Mouse (Mus musculus) G1E (cell line): ENCODE data around the gene Blcap. TPM values are rescaled to one million over a fixed set of nuclear protein-coding genes. Genes with fewer than 3 reads are reported as not detected.

Source experiments
- ATAC-seq: 2 replicates; pipeline ENCODE4 v1.8.0; 2016; ENCODE audit warnings: mild to moderate bottlenecking; ENCODE audit not compliant: insufficient number of reproducible peaks, poor library complexity, low FRiP score, severe bottlenecking; ENCODE audit errors: extremely low read depth
- DNase-seq: peaks from one replicate; pipeline ENCODE4 v3.0.0; 2012; ENCODE audit warnings: low spot score
- H3K27me3 ChIP-seq: 2 replicates; pipeline ENCODE4 v1.6.1; 2012; ENCODE audit warnings: mild to moderate bottlenecking, low read length, inconsistent platforms; ENCODE audit not compliant: insufficient read depth
- H3K36me3 ChIP-seq: replicated peaks from 2 replicates; pipeline ENCODE3; 2012; ENCODE audit warnings: mild to moderate bottlenecking, inconsistent platforms
- H3K4me1 ChIP-seq: 2 replicates; pipeline ENCODE4 v1.6.1; 2012; ENCODE audit warnings: low read depth, low read length, inconsistent platforms, mixed read lengths; ENCODE audit not compliant: insufficient read depth
- H3K4me3 ChIP-seq: 2 replicates; pipeline ENCODE4 v1.5.1; 2012; ENCODE audit warnings: low read depth, mild to moderate bottlenecking, inconsistent platforms, low read length, moderate library complexity, mixed read lengths
- H3K9me3 ChIP-seq: replicated peaks from 2 replicates; pipeline ENCODE4 v1.6.1; 2012; ENCODE audit warnings: inconsistent platforms
- CTCF ChIP-seq: IDR thresholded peaks from 2 replicates; pipeline ENCODE4 v1.5.1; 2012; ENCODE audit warnings: low read depth, low read length, inconsistent platforms, mixed read lengths
- GATA1 ChIP-seq: IDR thresholded peaks from 2 replicates; pipeline ENCODE4 v1.6.1; 2012; ENCODE audit warnings: borderline replicate concordance, low read length, inconsistent platforms, mixed read lengths
- GATA2 ChIP-seq: IDR thresholded peaks from 2 replicates; pipeline ENCODE4 v1.6.1; 2012; ENCODE audit warnings: low read depth, low read length, inconsistent platforms, borderline replicate concordance
- POLR2AphosphoS5 ChIP-seq: IDR thresholded peaks from 2 replicates; pipeline ENCODE4 v1.6.1; 2012; ENCODE audit warnings: low read depth, low read length, inconsistent platforms; ENCODE audit not compliant: insufficient replicate concordance
- TAL1 ChIP-seq: conservative IDR thresholded peaks from 2 replicates; pipeline ENCODE4 v1.6.1; 2012; ENCODE audit warnings: low read depth, low read length, inconsistent platforms, mixed read lengths
- polyA plus RNA-seq: library from polyadenylated mRNA; stranded (reverse); fragments of >175 nt; gene quantifications from 2 replicates; pipeline ENCODE4 v1.2.3, GENCODE M21; 2012
- total RNA-seq, 2 experiments: library from RNA; stranded (forward) in 1 of 2; stranded (reverse) in 1 of 2; fragments of 200-1000 nt in 1 of 2; fragments of >200 nt in 1 of 2; fragmentation: Nextera tagmentation in 1 of 2; gene quantifications; 2 replicates each; pipeline ENCODE4 v1.2.3; 2014 to 2017

The Blcap gene
- total RNA-seq (2014; fragmentation: Nextera tagmentation) (24.1 and 27.2 TPM in 2 replicates), total RNA-seq (2017) (22.0 and 23.3 TPM in 2 replicates), polyA plus RNA-seq (16.7 and 17.3 TPM in 2 replicates)

GRCm38 (mm10) chr2:157571224-157571832, at the start of gene Blcap:
TSS of gene Blcap (minus strand) at chr2:157571274.
- peaks cover 24% of the 10 kb centered on the region for H3K4me1 ChIP-seq
- TF ChIP-seq GATA2, result no peak
- TF ChIP-seq CTCF, result peak; percentile 69; the same call in 1 of the 2 replicates
- H3K9me3 ChIP-seq, result no peaks in the 10 kb centered on the region
- H3K36me3 ChIP-seq, result no peaks in the 10 kb centered on the region
- no peak within 1 kb of the TSS for H3K4me3 ChIP-seq
- peak; percentile 29 for DNase-seq
- no peak for ATAC-seq
- H3K27me3 ChIP-seq, result peaks cover 13% of the 10 kb centered on the region

GRCm38 (mm10) chr2:157618393-157618792, 47.3 kb upstream of the Blcap start:
- Histone ChIP-seq H3K36me3 (no peaks in the 10 kb centered on the region), H3K27me3 (peaks cover 11% of the 10 kb centered on the region), H3K4me3 (no peak overlapping the region), H3K9me3 (no peaks in the 10 kb centered on the region), H3K4me1 (peaks cover 5% of the 10 kb centered on the region)
- ATAC-seq, result no peak
- DNase-seq, result no peak
- TF ChIP-seq GATA1 (no peak), TAL1 (no peak), POLR2AphosphoS5 (no peak)

GRCm38 (mm10) chr2:157613997-157614396, 42.9 kb upstream of the Blcap start:
- H3K36me3 ChIP-seq, result no peaks in the 10 kb centered on the region
- H3K4me3 ChIP-seq, result no peak overlapping the region
- DNase-seq (no peak), ATAC-seq (no peak)
- peaks cover 17% of the 10 kb centered on the region for H3K27me3 ChIP-seq
- no peaks in the 10 kb centered on the region for H3K9me3 ChIP-seq
- peaks cover 5% of the 10 kb centered on the region for H3K4me1 ChIP-seq
- TF ChIP-seq GATA1 (no peak), POLR2AphosphoS5 (no peak), GATA2 (no peak), TAL1 (no peak), CTCF (no peak)

GRCm38 (mm10) chr2:157611735-157612134, 40.7 kb upstream of the Blcap start:
- H3K4me3 ChIP-seq, result no peak overlapping the region
- peaks cover 5% of the 10 kb centered on the region for H3K4me1 ChIP-seq
- peaks cover 8% of the 10 kb centered on the region; the same call in 1 of the 2 replicates for H3K27me3 ChIP-seq
- TF ChIP-seq GATA1 (no peak), POLR2AphosphoS5 (no peak), GATA2 (no peak), CTCF (no peak)
- H3K36me3 ChIP-seq, result no peaks in the 10 kb centered on the region
- H3K9me3 ChIP-seq, result no peaks in the 10 kb centered on the region
- no peak for ATAC-seq
- no peak for DNase-seq

- H3K36me3 ChIP-seq, result no peaks in the 10 kb centered on the region
- peaks cover 5% of the 10 kb centered on the region; the same call in 1 of the 2 replicates for H3K27me3 ChIP-seq
- H3K4me1 ChIP-seq, result no peaks in the 10 kb centered on the region
- ATAC-seq, result no peak
- TF ChIP-seq POLR2AphosphoS5 (no peak), TAL1 (no peak), GATA1 (no peak), CTCF (no peak), GATA2 (no peak)
- no peak overlapping the region for H3K4me3 ChIP-seq
- DNase-seq, result no peak
- no peaks in the 10 kb centered on the region for H3K9me3 ChIP-seq
Measured at GRCm38 (mm10) chr2:157607542-157608236, 36.6 kb upstream of the Blcap start.

GRCm38 (mm10) chr2:157605025-157605675, 34.1 kb upstream of the Blcap start:
- Histone ChIP-seq H3K36me3 (no peaks in the 10 kb centered on the region), H3K4me1 (no peaks in the 10 kb centered on the region), H3K4me3 (no peak overlapping the region), H3K27me3 (peaks cover 3% of the 10 kb centered on the region; the same call in 1 of the 2 replicates), H3K9me3 (no peaks in the 10 kb centered on the region)
- TF ChIP-seq GATA2, result no peak
- no peak for TF ChIP-seq TAL1
- TF ChIP-seq CTCF, result peak; percentile 94
- no peak for TF ChIP-seq GATA1
- TF ChIP-seq POLR2AphosphoS5, result no peak
- DNase-seq, result peak; percentile 65
- no peak; the same call in 1 of the 2 replicates for ATAC-seq
